Mouse (Mus musculus) cerebellum, postnatal 10 days (tissue): ENCODE data around the gene Pth2.
"Not testable (repeated sequence)": the region's sequence is repeated elsewhere in the genome, so short reads cannot be mapped to it uniquely, and the experiment has no call there.

Experiments used
- DNase-seq, 2 experiments: peaks; one replicate each; pipeline ENCODE4 v3.0.0; 2021; ENCODE audit warnings: mixed read lengths in 2 of 2

Gene Pth2

GRCm38 (mm10) chr7:45180896-45181477, at the start of gene Pth2:
Gene Pth2, plus strand, starts transcription at chr7:45180995.
- DNase-seq, result no peak

- DNase-seq, result peak in 1 of 2 experiments; percentile 7
These were observed 48.9 kb upstream of the Pth2 start for GRCm38 (mm10) chr7:45131850-45132249.

- DNase-seq, result peak in 1 of 2 experiments; percentile 24
These were observed 47.2 kb upstream of the Pth2 start for GRCm38 (mm10) chr7:45133446-45134159.

GRCm38 (mm10) chr7:45134544-45135026, 46.2 kb upstream of the Pth2 start:
- peak in 1 of 2 experiments; percentile 21 for DNase-seq

- DNase-seq, result peak in 1 of 2 experiments; percentile 8
These were observed 45.4 kb upstream of the Pth2 start for GRCm38 (mm10) chr7:45135370-45135769.

GRCm38 (mm10) chr7:45135993-45136567, 44.7 kb upstream of the Pth2 start, which contains the start of the genes Gm45713 and Flt3l:
Gene Gm45713, minus strand, starts transcription at chr7:45136231.
Gene Flt3l, minus strand, starts transcription at chr7:45136432.
- peak; percentile 93 to 96 for DNase-seq

GRCm38 (mm10) chr7:45137171-45138006, 43.4 kb upstream of the Pth2 start:
- DNase-seq, result no peak

- no peak for DNase-seq
These were observed 42.4 kb upstream of the Pth2 start for GRCm38 (mm10) chr7:45138403-45138802.

GRCm38 (mm10) chr7:45139904-45140723, 40.7 kb upstream of the Pth2 start:
- peak; percentile 75 to 79 for DNase-seq

- no peak for DNase-seq
These were observed 39.5 kb upstream of the Pth2 start for GRCm38 (mm10) chr7:45141319-45141718.

GRCm38 (mm10) chr7:45141914-45142313, 38.9 kb upstream of the Pth2 start:
- no peak for DNase-seq

GRCm38 (mm10) chr7:45144368-45145174, 36.2 kb upstream of the Pth2 start:
- DNase-seq, result no peak

GRCm38 (mm10) chr7:45145460-45145859, 35.3 kb upstream of the Pth2 start:
- no peak for DNase-seq

GRCm38 (mm10) chr7:45147267-45147666, 33.5 kb upstream of the Pth2 start:
- peak in 1 of 2 experiments; percentile 9 for DNase-seq

GRCm38 (mm10) chr7:45147899-45148298, 32.9 kb upstream of the Pth2 start:
- DNase-seq, result no peak

- peak in 1 of 2 experiments; percentile 7 for DNase-seq
These were observed 32.2 kb upstream of the Pth2 start for GRCm38 (mm10) chr7:45148534-45149098.

GRCm38 (mm10) chr7:45149545-45149944, 31.2 kb upstream of the Pth2 start:
- DNase-seq, result peak in 1 of 2 experiments; percentile 29

- no peak for DNase-seq
These were observed 30.5 kb upstream of the Pth2 start for GRCm38 (mm10) chr7:45150321-45150720.

- DNase-seq, result peak in 1 of 2 experiments; percentile 25
These were observed 29.5 kb upstream of the Pth2 start for GRCm38 (mm10) chr7:45151303-45151702.

GRCm38 (mm10) chr7:45153052-45153451, 27.7 kb upstream of the Pth2 start:
- DNase-seq, result not testable (repeated sequence)

GRCm38 (mm10) chr7:45153586-45153985, 27.2 kb upstream of the Pth2 start:
- no peak for DNase-seq
